Mouse (Mus musculus) central nervous system, embryonic 14 days (tissue): ENCODE data around the gene Fam69b. TPM values are rescaled to one million over a fixed set of nuclear protein-coding genes. Genes with fewer than 3 reads are reported as not detected.

Source experiments
- polyA plus RNA-seq: library from polyadenylated mRNA; depleted of rRNA; stranded (reverse); fragments of >200 nt; gene quantifications from 2 replicates; pipeline ENCODE4 v1.2.3, GENCODE M21; 2012; rRNA removed

The Fam69b gene
- polyA plus RNA-seq, result 89.6 and 90.6 TPM in 2 replicates

GRCm38 (mm10) chr2:26627921-26628739 lies at the start of gene Fam69b:
TSS of gene Fam69b (plus strand) at chr2:26628457.

GRCm38 (mm10) chr2:26579714-26580113 lies 48.5 kb upstream of the Fam69b start, which contains the start of gene Egfl7:
TSS of gene Egfl7 (plus strand) at chr2:26580014.

GRCm38 (mm10) chr2:26586294-26587043 lies 41.8 kb upstream of the Fam69b start, which contains the start of gene Gm20532:
TSS of gene Gm20532 (plus strand) at chr2:26586639.

GRCm38 (mm10) chr2:26603720-26604671 lies 24.3 kb upstream of the Fam69b start, which contains the start of gene Agpat2:
TSS of gene Agpat2 (minus strand) at chr2:26604417.

GRCm38 (mm10) chr2:26671182-26671581 lies 42.9 kb downstream of the Fam69b start, which contains the start of gene Lcn4:
TSS of gene Lcn4 (minus strand) at chr2:26671282.

Other genes starting within 250 kb of the Fam69b start
- 48.5 and 57.4 TPM in 2 replicates for gene Snapc4, start 247.8 kb upstream of the Fam69b start, polyA plus RNA-seq
- gene Entr1, start 239.1 kb upstream of the Fam69b start, polyA plus RNA-seq, result 267 and 269 TPM in 2 replicates
- gene Pmpca, start 239.1 kb upstream of the Fam69b start, polyA plus RNA-seq, result 124 and 130 TPM in 2 replicates
- gene Inpp5e, start 219.3 kb upstream of the Fam69b start, polyA plus RNA-seq, result 41.5 and 43.5 TPM in 2 replicates
- 42.2 and 47.4 TPM in 2 replicates for gene Sec16a, start 183.2 kb upstream of the Fam69b start, polyA plus RNA-seq
- gene Notch1, start 111.8 kb upstream of the Fam69b start, polyA plus RNA-seq, result 28.5 and 30.8 TPM in 2 replicates
- gene Egfl7, start 48.4 kb upstream of the Fam69b start, polyA plus RNA-seq, result 166 and 196 TPM in 2 replicates
- gene Gm20532, start 41.8 kb upstream of the Fam69b start, polyA plus RNA-seq, result not detected in 2 replicates
- gene Agpat2, start 24.0 kb upstream of the Fam69b start, polyA plus RNA-seq, result 5.1 and 10.1 TPM in 2 replicates
- not detected in 2 replicates for gene Lcn4, start 42.8 kb downstream of the Fam69b start, polyA plus RNA-seq
- not detected in 2 replicates for gene Abo, start 236.5 kb downstream of the Fam69b start, polyA plus RNA-seq